Mouse (Mus musculus): ENCODE measurements around the gene C130032M10Rik. TPM values are rescaled to one million over a fixed set of nuclear protein-coding genes. Genes with fewer than 3 reads are reported as not detected.

Gene C130032M10Rik
- polyA plus RNA-seq, 1 experiment from 2014 or later, result not detected

GRCm38 (mm10) chr9:114499783-114500515, 15.5 kb upstream of the C130032M10Rik start:
- peak; percentile 58 for ATAC-seq (ENCODE audit: low FRiP score, low TSS enrichment)
- Histone ChIP-seq H3K4me1 (replicated peaks; ENCODE audit: control insufficient read depth, insufficient read depth) (no peaks in the 10 kb centered on the region), H3K27me3 (ENCODE audit: control insufficient read depth, insufficient read depth, low read length) (no peaks in the 10 kb centered on the region), H3K27ac (replicated peaks) (no peak overlapping the region), H3K9me3 (ENCODE audit: control insufficient read depth, low read length) (no peaks in the 10 kb centered on the region), H3K36me3 (ENCODE audit: control insufficient read depth, insufficient read depth, low read length) (no peaks in the 10 kb centered on the region), H3K9ac (ENCODE audit: low read length) (no peak overlapping the region), H3K4me2 (replicated peaks; ENCODE audit: low read depth) (no peak overlapping the region), H3K4me3 (ENCODE audit: low read depth, low read length) (no peak overlapping the region)
- DNase-seq (ENCODE audit: low spot score), result peak; percentile 78
- TF ChIP-seq EP300 (optimal IDR thresholded peaks at IDR 0.05) (no peak), CTCF (IDR thresholded peaks at IDR 0.05; ENCODE audit: low read depth) (peak; percentile 80)
- WGBS, result 16% methylated on average over 15 of the region's 15 CpGs

DNA sequence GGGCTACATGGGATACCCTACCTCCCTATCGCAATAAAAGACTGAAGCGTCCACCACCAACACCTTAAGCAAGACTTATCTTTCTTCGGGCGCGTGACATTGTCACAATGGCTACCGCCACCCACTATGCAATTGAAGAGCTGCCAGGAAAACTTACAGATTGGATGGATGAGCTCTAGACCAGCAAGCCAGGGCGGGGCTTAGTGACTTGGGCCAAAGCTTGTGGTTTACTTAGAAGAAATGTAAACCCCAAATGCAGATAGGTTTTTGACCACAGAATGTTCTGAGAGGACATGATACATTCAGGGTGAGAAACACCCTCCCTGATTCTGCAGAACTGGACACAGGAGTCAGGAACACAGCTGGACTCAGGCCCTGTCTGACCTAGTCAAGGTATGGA, 14.4 kb upstream of the C130032M10Rik start:
- Histone ChIP-seq H3K4me1 (replicated peaks; ENCODE audit: control insufficient read depth, insufficient read depth) (no peaks in the 10 kb centered on the region), H3K27ac (replicated peaks) (no peak overlapping the region), H3K4me3 (ENCODE audit: low read depth, low read length) (no peak overlapping the region), H3K27me3 (ENCODE audit: control insufficient read depth, insufficient read depth, low read length) (no peaks in the 10 kb centered on the region), H3K9me3 (ENCODE audit: control insufficient read depth, low read length) (no peaks in the 10 kb centered on the region), H3K4me2 (replicated peaks; ENCODE audit: low read depth) (no peak overlapping the region), H3K9ac (ENCODE audit: low read length) (no peak overlapping the region), H3K36me3 (ENCODE audit: control insufficient read depth, insufficient read depth, low read length) (no peaks in the 10 kb centered on the region)
- 84% methylated on average over 7 of the region's 7 CpGs for WGBS
- DNase-seq (ENCODE audit: low spot score) (no peak), ATAC-seq (ENCODE audit: low FRiP score, low TSS enrichment) (no peak)
- TF ChIP-seq EP300 (optimal IDR thresholded peaks at IDR 0.05) (no peak), CTCF (IDR thresholded peaks at IDR 0.05; ENCODE audit: low read depth) (no peak)

GRCm38 (mm10) chr9:114501913-114502312, 13.6 kb upstream of the C130032M10Rik start:
- no peaks in the 10 kb centered on the region for H3K9me3 ChIP-seq (ENCODE audit: control insufficient read depth, low read length)
- H3K27ac ChIP-seq (replicated peaks), result no peak overlapping the region
- no peak for ATAC-seq (ENCODE audit: low FRiP score, low TSS enrichment)
- H3K4me1 ChIP-seq (replicated peaks; ENCODE audit: control insufficient read depth, insufficient read depth), result no peaks in the 10 kb centered on the region
- H3K27me3 ChIP-seq (ENCODE audit: control insufficient read depth, insufficient read depth, low read length), result no peaks in the 10 kb centered on the region
- H3K9ac ChIP-seq (ENCODE audit: low read length), result no peak overlapping the region
- no peaks in the 10 kb centered on the region for H3K36me3 ChIP-seq (ENCODE audit: control insufficient read depth, insufficient read depth, low read length)
- H3K4me3 ChIP-seq (ENCODE audit: low read depth, low read length), result no peak overlapping the region
- DNase-seq (ENCODE audit: low spot score), result no peak
- WGBS, result 97% methylated on average over 11 of the region's 11 CpGs
- H3K4me2 ChIP-seq (replicated peaks; ENCODE audit: low read depth), result no peak overlapping the region
- TF ChIP-seq CTCF (IDR thresholded peaks at IDR 0.05; ENCODE audit: low read depth) (no peak), EP300 (optimal IDR thresholded peaks at IDR 0.05) (no peak)

DNA sequence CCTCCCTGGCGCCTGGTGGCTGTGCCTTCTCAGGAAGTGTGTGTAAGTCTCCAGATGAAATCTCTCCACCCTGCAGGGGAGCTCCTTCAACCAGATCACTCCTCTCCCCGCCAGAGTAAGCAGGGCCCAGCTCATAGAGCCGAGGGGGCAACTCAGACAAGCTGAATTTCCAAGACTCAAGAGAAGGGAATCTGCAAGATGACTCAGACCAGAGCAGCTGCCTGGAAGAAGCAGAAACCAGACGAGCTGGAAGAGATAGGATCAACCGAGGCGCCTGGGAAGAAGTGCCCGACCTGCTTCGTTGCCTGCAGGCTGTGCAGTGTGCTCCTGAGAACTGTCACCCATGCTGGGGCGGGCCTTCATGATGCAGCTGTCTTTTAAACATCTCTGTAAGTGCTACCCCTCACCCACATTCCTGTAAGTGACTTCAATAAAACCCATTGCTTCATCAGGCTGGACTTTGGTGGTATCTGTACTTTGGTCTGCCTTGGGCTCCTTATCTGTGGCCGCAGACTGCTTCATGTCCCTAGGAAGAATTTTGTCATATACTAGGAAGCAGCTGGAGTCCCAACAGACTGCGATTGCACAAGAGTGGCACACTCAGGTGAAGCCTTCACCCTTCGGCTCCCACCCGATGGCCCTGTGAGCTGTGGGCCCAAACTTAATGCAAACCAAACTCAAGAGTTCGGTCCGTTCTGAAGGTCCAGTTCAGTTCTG, 12.6 kb upstream of the C130032M10Rik start:
- Histone ChIP-seq H3K9me3 (ENCODE audit: control insufficient read depth, low read length) (no peaks in the 10 kb centered on the region), H3K4me3 (ENCODE audit: low read depth, low read length) (no peak overlapping the region), H3K4me2 (replicated peaks; ENCODE audit: low read depth) (no peak overlapping the region), H3K36me3 (ENCODE audit: control insufficient read depth, insufficient read depth, low read length) (no peaks in the 10 kb centered on the region), H3K4me1 (replicated peaks; ENCODE audit: control insufficient read depth, insufficient read depth) (no peaks in the 10 kb centered on the region), H3K27me3 (ENCODE audit: control insufficient read depth, insufficient read depth, low read length) (no peaks in the 10 kb centered on the region), H3K27ac (replicated peaks) (no peak overlapping the region), H3K9ac (ENCODE audit: low read length) (no peak overlapping the region)
- WGBS, result 69% methylated on average over 15 of the region's 15 CpGs
- DNase-seq (ENCODE audit: low spot score) (no peak), ATAC-seq (ENCODE audit: low FRiP score, low TSS enrichment) (no peak)
- TF ChIP-seq CTCF (IDR thresholded peaks at IDR 0.05; ENCODE audit: low read depth) (no peak), EP300 (optimal IDR thresholded peaks at IDR 0.05) (no peak)

GRCm38 (mm10) chr9:114504816-114505215, 10.7 kb upstream of the C130032M10Rik start, which contains the start of gene Ccr4:
Ccr4 (minus strand) TSS chr9:114504916.
- ATAC-seq (ENCODE audit: low FRiP score, low TSS enrichment) (no peak), DNase-seq (ENCODE audit: low spot score) (no peak)
- Histone ChIP-seq H3K9me3 (ENCODE audit: control insufficient read depth, low read length) (no peaks in the 10 kb centered on the region), H3K36me3 (ENCODE audit: control insufficient read depth, insufficient read depth, low read length) (no peaks in the 10 kb centered on the region), H3K4me1 (replicated peaks; ENCODE audit: control insufficient read depth, insufficient read depth) (no peaks in the 10 kb centered on the region), H3K9ac (ENCODE audit: low read length) (no peak within 1 kb of the TSS), H3K27me3 (ENCODE audit: control insufficient read depth, insufficient read depth, low read length) (no peaks in the 10 kb centered on the region), H3K27ac (replicated peaks) (no peak within 1 kb of the TSS), H3K4me2 (replicated peaks; ENCODE audit: low read depth) (no peak within 1 kb of the TSS), H3K4me3 (ENCODE audit: low read depth, low read length) (no peak within 1 kb of the TSS)
- no peak for TF ChIP-seq CTCF (IDR thresholded peaks at IDR 0.05; ENCODE audit: low read depth)
- TF ChIP-seq EP300 (optimal IDR thresholded peaks at IDR 0.05), result no peak
- WGBS, result 76% methylated on average over 9 of the region's 9 CpGs

- H3K4me3 ChIP-seq (ENCODE audit: low read depth, low read length), result no peak overlapping the region
- WGBS, result 73% methylated on average over 4 of the region's 4 CpGs
- DNase-seq (ENCODE audit: low spot score) (no peak), ATAC-seq (ENCODE audit: low FRiP score, low TSS enrichment) (no peak)
- H3K4me1 ChIP-seq (replicated peaks; ENCODE audit: control insufficient read depth, insufficient read depth), result no peaks in the 10 kb centered on the region
- no peaks in the 10 kb centered on the region for H3K27me3 ChIP-seq (ENCODE audit: control insufficient read depth, insufficient read depth, low read length)
- no peak for TF ChIP-seq CTCF (IDR thresholded peaks at IDR 0.05; ENCODE audit: low read depth)
- no peak for TF ChIP-seq EP300 (optimal IDR thresholded peaks at IDR 0.05)
- H3K36me3 ChIP-seq (ENCODE audit: control insufficient read depth, insufficient read depth, low read length), result no peaks in the 10 kb centered on the region
- H3K9me3 ChIP-seq (ENCODE audit: control insufficient read depth, low read length), result no peaks in the 10 kb centered on the region
- no peak overlapping the region for H3K27ac ChIP-seq (replicated peaks)
- no peak overlapping the region for H3K4me2 ChIP-seq (replicated peaks; ENCODE audit: low read depth)
- H3K9ac ChIP-seq (ENCODE audit: low read length), result no peak overlapping the region
Observed at GRCm38 (mm10) chr9:114506564-114506963, 8.9 kb upstream of the C130032M10Rik start.

Data from stomach, postnatal 0 days (tissue).